Mouse (Mus musculus) right cerebral cortex, postnatal 14 days (tissue): Measurements from ENCODE around the gene Abcb6.

Experiments
- DNase-seq: peaks from one replicate; pipeline ENCODE4 v3.0.0; 2022

The Abcb6 gene

GRCm38 (mm10) chr1:75142301-75143261 lies 37.6 kb downstream of the Abcb6 start, which contains the start of the genes Cnppd1 and Retreg2:
Gene Cnppd1, minus strand, starts transcription at chr1:75142711.
Gene Retreg2, plus strand, starts transcription at chr1:75142778.
- DNase-seq = peak; percentile 97

- peak; percentile 64 for DNase-seq
Measured at GRCm38 (mm10) chr1:75141486-75142190, 38.6 kb downstream of the Abcb6 start.

- DNase-seq = no peak
Measured at GRCm38 (mm10) chr1:75140601-75141190, 39.5 kb downstream of the Abcb6 start.

GRCm38 (mm10) chr1:75138448-75138847 lies 41.7 kb downstream of the Abcb6 start:
- no peak for DNase-seq

- DNase-seq = no peak
Measured at GRCm38 (mm10) chr1:75136730-75137129, 43.5 kb downstream of the Abcb6 start.

- DNase-seq = no peak
Measured at GRCm38 (mm10) chr1:75136293-75136692, 43.9 kb downstream of the Abcb6 start.

- no peak for DNase-seq
Measured at GRCm38 (mm10) chr1:75133421-75134207, 46.6 kb downstream of the Abcb6 start, which contains the start of gene Slc23a3. Gene Slc23a3, minus strand, starts transcription at chr1:75133890.

GRCm38 (mm10) chr1:75128641-75129040 lies 51.6 kb downstream of the Abcb6 start:
- no peak for DNase-seq

- no peak for DNase-seq
Measured at GRCm38 (mm10) chr1:75125418-75125817, 54.8 kb downstream of the Abcb6 start.

GRCm38 (mm10) chr1:75124346-75125321 lies 55.6 kb downstream of the Abcb6 start, which contains the start of gene Nhej1:
Gene Nhej1, minus strand, starts transcription at chr1:75125200.
- DNase-seq = peak; percentile 94

- no peak for DNase-seq
Measured at GRCm38 (mm10) chr1:75122211-75122610, 58.0 kb downstream of the Abcb6 start.
